Mouse (Mus musculus): ENCODE results near the gene Tead2.

DNA sequence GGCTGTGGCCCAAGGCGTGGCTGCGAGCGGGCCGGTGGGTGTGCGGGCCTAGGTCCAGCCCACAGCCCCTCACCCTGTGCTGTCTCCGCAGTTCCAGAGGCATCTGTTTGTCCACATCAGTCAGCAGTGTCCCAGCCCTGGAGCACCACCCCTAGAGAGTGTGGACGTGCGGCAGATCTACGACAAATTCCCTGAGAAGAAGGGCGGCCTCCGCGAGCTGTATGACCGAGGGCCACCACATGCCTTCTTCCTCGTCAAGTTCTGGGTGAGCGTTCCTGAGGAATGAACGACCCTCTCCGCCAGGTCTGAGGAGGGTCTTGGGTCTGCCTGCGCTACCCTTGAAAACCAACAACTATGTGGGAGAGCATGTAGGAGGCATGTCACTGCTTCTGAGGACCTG, 13.0 kb downstream of the Tead2 start:
- TF ChIP-seq CTCF (IDR thresholded peaks at IDR 0.05; ENCODE audit: low read depth) (no peak), EP300 (IDR thresholded peaks at IDR 0.05; ENCODE audit: low read depth) (no peak)

Data from liver, postnatal 0 days (tissue).